Mouse (Mus musculus) left cerebral cortex, adult 9 months (tissue): ENCODE measurements at regions not wholly inside any gene's neighbourhood (a gene's known extent, or its start where the extent isn't known, plus 50 kb on each side); places are given as distances from the start of the nearest gene placed in this dataset.

Source experiments
- DNase-seq, 2 experiments: peaks; one replicate each; pipeline ENCODE4 v3.0.0; 2022; ENCODE audit warnings: low spot score in 2 of 2

DNA sequence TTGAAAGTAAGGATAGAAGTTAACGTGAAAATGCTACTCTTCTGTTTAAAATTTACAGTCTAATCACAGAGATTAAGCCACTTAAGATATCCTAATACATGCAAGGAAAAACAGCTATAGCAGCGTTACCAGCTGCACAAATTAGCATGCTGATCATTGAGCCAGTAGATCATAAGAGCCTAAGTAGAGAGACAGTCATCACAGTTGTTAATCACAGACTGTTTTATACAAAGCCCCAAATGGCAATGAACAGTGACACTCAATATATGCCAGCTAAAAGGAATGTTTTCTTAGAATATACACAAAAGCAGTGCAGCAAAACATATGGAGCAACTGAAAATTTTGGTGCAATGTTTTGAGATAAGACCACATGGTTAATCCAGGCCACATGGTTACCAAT lies 64.7 kb upstream of the Ppp1r3a start:
- no peak for DNase-seq

GRCm38 (mm10) chr6:14824777-14825176 lies 69.7 kb upstream of the Ppp1r3a start:
- no peak for DNase-seq

- DNase-seq: peak in 1 of 2 experiments; percentile 10
Measured at GRCm38 (mm10) chr6:14838910-14839309, 62.2 kb upstream of the Foxp2 start.
